Mouse (Mus musculus) bone marrow, adult 2 months (tissue): ENCODE results near the gene Rplp1.

ENCODE experiments used
- CTCF ChIP-seq: fragments of 200-500 bp; IDR thresholded peaks from 2 replicates; pipeline ENCODE4 v1.5.1; 2011; ENCODE audit warnings: low read length, control low read depth; ENCODE audit not compliant: control insufficient read depth, insufficient read depth
- POLR2A ChIP-seq: fragments of 200-500 bp; IDR thresholded peaks from 2 replicates; pipeline ENCODE4 v1.6.1; 2011; ENCODE audit warnings: low read depth, mild to moderate bottlenecking, control low read depth, low read length, borderline replicate concordance; ENCODE audit not compliant: control insufficient read depth

GRCm38 (mm10) chr9:61963356-61963755, 49.0 kb upstream of the Rplp1 start:
- TF ChIP-seq POLR2A (no peak), CTCF (no peak)
